Mouse (Mus musculus): ENCODE results near the gene Actn3.

Gene Actn3

DNA sequence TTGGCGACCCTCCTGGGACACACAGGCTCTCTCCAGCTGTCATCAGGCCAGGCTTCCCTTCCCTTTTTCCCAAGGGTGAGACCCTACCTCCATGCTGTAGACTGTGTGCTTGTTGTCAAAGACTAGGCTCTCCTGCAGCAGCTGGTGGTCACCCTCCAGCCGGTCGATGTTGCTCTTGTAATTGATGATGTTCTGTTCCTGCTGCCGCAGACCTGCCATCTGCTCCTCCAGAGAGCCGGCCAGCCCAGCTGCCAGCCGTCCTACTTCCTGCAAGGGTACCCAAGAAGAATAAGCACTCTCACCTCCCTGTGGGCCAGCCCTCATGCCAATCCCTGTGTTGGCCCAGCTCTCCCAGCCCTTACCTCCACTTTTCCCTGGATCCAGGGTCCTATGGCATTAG, 14.7 kb downstream of the Actn3 start:
- no peak for DNase-seq (ENCODE audit: extremely low read depth, insufficient read length, low spot score)

DNA sequence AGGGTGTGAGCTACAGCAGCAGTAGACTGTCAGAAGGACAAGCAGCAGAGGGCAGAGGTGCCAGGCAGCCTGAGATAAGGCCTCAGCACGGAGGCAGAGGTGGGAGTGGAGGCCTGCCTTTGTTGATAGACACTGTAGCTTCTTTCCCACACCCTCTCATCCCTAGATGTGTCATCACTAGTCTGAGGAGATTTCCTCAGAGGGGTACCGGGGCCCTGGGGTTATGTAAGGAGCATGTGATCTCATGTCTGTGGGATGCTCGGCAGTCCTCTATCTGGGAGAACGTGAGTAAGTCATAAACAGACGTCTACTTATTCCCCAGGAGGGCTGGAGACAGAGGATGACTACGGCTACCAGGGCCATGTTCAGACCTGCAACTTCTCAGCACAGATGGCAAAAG, 18.6 kb downstream of the Actn3 start:
- no peak for DNase-seq (ENCODE audit: extremely low read depth, insufficient read length, low spot score)

DNA sequence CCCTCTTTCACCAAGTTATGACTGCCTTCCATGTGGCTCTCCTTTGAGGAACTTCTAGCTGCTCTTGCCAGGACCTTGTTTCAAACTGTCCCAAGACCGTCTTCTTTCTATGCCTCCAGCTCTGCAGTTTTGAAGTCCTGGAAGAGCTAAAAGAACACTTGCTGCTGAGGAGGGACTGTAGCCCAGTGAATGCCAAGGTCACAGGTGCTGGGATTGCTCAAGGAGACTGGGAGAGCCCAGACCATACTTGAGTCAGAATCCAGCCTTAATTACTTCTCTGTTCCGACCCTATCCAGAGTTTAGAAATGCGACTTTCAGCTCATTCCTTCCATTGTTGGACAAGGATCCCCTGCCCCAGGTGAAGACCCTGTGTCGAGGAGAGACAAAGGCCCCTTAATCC, 21.8 kb downstream of the Actn3 start:
- DNase-seq (ENCODE audit: extremely low read depth, insufficient read length, low spot score): no peak

DNA sequence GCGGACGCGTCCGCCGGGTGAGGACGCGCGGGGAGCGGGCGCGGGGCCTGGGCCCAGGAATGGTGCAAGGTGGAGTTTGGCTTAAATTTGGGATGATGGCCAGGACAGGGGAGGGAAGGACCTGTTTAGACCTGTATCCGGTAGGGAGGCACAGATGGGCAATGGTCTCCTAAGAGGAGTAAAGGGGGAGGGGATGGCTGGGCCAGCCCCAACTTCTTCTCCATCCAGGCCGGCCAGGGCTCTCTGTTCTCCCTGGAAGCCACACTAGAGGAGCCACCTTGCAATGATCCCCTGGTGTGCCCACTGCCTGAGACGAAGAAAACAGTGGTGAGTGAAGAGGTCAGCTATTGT, 22.3 kb downstream of the Actn3 start:
- no peak for DNase-seq (ENCODE audit: extremely low read depth, insufficient read length, low spot score)

DNA sequence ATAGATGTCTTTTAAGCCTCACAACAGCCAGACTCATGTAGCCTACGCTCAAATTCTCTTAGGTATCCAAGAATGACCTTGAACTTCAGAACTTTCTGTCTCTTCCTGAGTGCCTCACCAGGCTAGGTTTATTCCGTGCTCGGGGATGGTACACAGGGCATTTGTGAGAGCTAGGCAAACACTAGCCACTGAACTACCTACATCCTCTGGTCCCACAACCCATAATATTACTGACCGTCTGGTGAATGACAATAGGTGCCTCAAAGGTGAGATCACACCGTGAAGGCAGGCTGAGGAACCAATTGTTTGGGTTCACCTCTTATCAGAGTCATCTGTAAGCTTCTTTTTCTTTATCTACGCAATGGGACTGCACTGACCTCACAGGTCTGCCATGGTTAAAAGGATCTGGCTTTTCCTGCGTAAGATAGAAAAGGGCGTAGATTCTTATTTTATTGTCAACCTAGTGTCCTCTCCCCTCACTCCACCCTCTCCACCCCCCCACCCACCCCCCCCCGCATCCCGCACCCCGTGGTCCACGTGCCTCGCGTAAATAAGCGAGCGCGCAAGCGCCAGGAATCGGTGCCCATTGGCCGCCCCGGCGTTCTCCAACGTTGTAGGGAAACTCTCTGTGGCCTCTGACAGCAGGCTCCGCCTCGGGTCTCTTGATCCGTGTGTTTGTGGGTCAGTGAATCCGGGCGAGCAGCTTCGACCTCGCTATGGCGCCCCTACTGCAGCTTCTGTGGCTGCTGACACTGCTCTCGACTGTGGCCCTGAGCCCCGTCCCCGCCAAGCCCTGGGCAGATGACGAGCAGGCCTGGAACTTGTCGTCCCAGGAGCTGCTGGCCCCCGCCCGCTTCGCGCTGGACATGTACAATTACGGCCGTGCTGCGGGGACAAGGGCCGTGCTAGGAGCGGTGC, 22.9 kb downstream of the Actn3 start, which contains the start of gene Ctsf:
Gene Ctsf, plus strand, starts transcription at position 579 of the 918 bp plus-strand sequence.
- DNase-seq (ENCODE audit: extremely low read depth, insufficient read length, low spot score): no peak

DNA sequence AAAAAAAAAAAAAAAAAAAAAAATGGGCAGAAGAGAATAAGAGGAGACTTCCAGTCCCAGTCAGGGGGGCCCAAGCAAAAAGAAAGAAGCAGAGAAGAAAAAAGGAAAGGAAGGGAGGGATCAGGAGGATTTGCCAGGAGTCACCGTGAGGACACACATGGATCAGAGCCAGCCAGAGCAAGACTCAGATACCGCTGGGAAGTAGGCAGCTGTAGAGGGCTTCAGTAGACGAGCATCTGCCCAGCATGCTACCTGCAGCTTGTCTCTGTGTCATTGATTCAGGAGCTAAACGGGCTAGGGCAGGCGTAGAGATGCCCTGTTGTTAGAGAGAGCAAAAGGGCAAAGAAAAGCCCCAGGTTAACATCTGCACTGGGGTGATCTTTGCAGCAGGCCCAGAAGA, 27.4 kb downstream of the Actn3 start:
- DNase-seq (ENCODE audit: extremely low read depth, insufficient read length, low spot score): no peak

DNA sequence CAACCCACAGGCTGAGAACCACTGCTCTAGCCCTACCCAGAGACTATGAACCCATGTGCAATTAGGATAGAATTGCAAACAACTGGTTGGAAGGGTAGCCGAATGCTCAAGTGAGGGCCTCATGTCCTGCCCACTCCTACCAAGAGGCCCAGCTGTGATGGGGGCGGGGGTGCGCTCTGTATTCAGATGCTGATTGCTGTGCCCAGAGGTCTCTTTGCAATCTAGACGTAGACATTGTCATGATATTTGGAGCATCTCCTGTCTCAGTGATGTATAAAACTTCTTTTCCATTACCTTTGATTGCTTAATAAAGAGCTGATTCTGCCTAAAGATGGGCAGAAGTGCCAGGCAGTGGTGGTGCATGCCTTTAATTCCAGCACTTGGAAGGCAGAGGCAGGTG, 27.9 kb downstream of the Actn3 start:
- no peak for DNase-seq (ENCODE audit: extremely low read depth, insufficient read length, low spot score)

DNA sequence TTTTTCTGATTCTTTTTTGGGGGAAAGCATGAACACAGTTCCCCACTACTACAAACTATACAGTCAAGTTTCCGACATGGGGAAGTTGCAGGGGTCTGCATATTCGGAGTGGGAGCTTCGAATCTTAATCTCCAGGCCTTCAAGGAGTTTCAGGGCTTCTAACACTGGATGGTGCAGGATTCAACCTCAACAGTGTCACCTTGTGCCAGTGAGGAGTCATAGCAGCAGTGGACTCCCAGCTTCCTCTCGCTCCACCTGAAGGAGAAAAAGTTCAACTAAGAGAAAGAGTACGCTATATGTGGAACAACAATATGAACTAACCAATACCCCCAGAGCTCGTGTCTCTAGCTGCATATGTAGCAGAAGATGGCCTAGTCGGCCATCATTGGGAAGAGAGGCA, 30.2 kb downstream of the Actn3 start:
- no peak for DNase-seq (ENCODE audit: extremely low read depth, insufficient read length, low spot score)

DNA sequence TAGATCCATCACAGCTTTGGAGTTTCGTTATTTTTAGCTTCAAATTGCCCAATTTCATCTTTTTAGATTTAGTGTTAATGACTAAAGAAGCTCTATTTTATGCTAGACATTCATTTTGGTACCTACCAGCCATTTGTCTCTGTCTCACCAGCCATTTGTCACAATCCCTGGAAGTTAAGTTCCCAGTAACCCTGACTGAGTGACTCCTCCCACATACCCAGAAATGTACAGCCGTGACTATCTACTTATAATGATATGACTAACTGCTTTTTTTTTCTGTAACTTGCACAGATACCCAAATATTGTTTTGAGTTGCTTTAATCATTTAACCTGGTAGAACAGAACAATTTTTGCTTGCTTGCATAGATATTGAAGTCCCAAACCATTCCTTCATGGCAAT, 31.9 kb downstream of the Actn3 start:
- DNase-seq (ENCODE audit: extremely low read depth, insufficient read length, low spot score): no peak

DNA sequence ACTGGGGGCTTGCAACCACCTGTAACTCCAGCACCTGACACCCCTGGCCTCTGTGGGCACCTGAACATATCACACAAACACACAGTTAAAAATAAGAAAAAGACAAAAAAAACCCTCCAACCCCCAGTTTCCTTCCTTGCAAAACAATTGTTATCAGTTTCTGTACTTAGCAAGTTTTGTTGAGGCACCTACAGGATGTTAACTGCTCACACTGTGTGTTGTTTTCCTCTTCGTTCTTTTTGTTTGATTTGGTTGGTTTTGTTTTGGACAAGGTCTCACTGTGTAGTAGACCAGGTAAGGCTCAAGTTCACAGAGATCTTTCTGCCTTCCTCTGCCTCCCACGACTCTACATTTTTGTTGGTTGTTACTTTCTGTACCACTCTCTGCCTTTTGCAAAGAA, 35.1 kb downstream of the Actn3 start:
- no peak for DNase-seq (ENCODE audit: extremely low read depth, insufficient read length, low spot score)

DNA sequence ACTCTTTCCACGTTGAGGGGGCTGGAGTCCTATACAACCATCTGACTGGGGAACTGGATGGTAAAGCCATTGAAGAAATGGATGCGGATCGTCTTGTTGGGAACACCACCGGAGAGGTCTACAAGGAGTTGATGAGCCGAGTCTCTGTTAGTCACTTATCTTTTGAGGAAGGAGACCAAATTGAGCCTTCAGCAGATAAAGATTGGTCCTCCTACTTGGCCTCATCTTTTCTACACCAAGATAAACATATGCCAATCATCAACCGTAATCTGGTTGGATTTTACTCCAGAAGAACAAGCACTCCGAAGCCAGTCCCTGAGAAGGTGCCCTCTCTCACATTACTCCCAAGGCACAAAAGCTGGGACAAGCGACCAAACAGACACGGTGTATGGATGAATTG, 36.9 kb downstream of the Actn3 start:
- no peak for DNase-seq (ENCODE audit: extremely low read depth, insufficient read length, low spot score)

DNA sequence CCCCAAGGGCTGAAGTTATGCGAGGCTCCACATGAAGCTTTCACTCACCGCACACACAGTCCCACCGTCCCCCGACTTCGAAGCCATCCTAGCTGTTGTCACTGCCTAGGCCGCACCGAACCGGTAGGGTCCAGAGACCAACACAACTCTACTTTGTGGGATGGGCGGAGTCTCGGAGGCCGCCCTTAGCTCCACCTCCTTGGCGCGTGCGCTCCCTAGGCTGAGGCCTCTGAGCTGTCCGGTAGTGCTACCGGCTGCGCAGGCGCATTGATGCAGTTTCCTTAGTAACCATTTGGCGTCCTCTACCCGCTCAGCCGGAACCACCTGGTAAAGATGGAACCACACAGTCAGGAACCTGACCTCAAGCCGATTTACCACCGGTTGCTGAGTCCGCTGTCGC, 38.6 kb downstream of the Actn3 start, which contains the start of the genes Ccs and Ccdc87:
Gene Ccs, minus strand, starts transcription at position 184 of the 400 bp plus-strand sequence.
Gene Ccdc87, plus strand, starts transcription at position 218 of the 400 bp plus-strand sequence.
- DNase-seq (ENCODE audit: extremely low read depth, insufficient read length, low spot score): peak; percentile 88

DNA sequence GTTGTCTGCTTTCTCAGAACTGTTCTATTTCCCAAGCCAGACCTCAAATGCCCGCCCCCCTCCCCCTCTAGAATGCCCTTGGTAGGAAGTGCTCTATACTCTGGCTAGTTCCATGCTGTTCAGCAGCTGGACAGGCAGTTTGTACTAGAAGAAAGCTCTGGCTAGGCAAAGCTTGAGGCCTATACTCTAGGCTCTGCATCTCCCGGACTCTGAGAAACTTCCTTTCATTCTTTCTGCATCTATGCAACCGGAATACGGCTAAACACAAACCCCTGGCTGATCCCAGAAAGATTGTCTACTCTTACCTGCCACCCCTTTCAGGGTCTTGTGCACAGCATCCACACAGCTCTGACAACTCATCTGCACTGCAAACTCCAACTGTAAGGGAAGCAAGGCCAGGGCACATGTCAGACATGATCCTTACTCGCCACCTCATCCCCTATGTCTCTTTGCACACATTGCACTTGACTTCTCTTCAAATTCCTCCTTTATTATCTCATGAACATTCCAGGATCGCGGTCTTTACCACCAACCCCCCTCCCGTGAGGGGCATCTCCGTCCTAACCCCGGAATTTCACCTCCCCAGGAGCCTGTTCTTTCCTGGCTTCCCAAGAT, 39.1 kb downstream of the Actn3 start:
- DNase-seq (ENCODE audit: extremely low read depth, insufficient read length, low spot score): no peak

DNA sequence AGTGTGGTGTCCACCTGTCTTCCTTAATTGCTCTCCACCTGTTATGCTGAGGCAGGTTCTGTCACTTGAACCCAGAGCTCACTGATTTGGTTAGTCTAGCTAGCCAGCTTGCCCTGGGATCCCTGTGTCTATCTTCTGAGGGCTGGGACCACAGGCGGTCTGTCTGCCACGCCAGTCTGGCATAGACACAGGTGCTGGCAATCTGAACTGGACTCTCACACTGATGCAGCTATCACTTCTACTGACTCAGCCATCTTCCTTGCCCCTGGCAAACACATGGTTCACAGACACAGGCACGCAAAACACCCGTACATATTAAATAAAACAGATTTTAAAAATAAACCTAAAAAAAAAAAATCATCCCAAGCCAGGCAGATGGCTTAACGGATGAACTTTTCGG, 40.7 kb downstream of the Actn3 start:
- DNase-seq (ENCODE audit: extremely low read depth, insufficient read length, low spot score): no peak

DNA sequence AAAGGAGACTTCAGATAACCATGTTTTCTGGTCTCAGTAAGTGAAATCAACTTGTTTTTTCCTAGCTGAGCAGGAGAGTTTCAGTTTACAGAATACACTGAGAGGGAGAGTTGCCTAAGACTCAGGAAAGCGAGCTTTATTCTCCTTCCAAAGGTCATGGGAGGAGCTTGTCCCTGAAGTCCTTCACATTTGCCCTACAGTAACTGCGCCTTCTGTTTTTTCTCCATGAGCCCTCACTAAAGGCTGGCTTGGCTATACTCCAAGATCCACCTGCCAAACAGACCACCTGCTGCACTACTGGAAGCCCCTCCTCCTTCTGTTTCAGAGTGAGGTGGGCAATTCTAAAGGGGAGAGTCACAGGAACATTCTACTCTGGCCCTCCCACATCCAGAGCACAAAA, 41.6 kb downstream of the Actn3 start:
- DNase-seq (ENCODE audit: extremely low read depth, insufficient read length, low spot score): no peak

DNA sequence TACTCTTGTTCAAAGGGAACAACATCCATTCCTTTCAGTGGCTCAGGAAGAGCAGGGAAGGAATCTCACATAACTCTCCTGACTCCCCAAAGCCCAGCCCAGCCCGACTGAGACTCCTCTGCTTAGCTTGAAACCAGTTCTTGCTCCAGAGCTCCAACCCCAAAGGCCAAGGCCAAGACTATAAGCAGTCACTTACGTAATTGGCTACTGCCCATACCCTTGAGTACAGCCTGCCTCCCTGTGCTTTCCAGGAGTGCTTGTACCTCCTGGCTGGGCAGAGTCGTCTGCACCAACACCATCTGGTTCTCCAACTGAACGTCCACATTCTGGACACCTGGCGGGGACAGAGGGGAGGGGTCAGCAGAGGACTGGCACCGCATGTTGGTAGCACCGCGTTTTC, 43.7 kb downstream of the Actn3 start:
- DNase-seq (ENCODE audit: extremely low read depth, insufficient read length, low spot score): no peak

DNA sequence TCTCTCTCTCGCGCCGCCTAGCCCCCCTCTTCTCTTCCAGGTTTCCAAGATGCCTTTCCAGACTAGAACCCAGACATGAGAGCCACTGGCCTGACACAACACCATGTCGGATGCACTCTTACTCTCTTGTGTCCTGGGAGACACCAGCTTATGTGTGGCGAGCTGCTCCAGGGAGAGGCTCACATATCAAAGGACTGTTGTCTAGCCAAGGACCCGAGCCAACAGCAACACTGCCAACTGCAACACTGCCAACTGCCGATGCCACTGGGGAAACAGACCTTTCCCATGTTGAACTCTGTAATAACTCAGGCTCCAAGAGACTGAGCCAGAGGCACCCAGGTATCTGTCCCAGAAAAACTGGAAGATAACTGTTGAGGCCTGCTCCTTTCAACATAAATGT, 48.6 kb downstream of the Actn3 start:
- no peak for DNase-seq (ENCODE audit: extremely low read depth, insufficient read length, low spot score)

DNA sequence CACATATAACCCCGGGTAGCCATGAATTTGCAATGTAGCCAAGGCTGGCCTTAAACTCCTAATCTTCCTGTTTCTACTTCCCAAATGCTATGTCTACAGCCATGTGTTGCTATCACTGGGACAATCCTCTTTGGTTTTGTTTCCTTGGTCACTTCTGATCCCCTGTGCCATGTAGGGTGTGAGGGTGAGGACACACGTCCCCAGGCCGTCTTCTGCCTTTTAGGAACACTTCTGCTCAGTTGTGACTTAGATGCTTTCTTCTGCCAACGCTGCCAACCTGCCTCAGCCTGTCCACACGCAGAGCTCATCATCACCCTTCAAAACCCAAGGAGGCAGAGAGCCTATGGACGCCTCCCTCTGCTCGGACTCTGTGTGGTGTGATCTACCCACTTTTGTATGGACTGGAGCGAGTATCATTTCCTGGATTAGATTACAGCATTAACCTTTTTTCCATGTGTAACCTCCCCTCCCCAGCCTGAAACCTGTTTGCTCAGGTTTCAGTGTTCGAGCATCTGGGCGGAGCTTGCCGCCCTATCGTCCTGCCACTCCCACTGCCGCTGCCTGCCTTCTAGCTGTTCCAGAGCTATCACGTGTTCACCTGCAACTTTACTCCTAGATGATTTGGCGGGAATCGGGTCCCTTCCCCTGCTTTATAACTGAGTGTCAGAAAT, 49.1 kb downstream of the Actn3 start:
- DNase-seq (ENCODE audit: extremely low read depth, insufficient read length, low spot score): no peak

DNA sequence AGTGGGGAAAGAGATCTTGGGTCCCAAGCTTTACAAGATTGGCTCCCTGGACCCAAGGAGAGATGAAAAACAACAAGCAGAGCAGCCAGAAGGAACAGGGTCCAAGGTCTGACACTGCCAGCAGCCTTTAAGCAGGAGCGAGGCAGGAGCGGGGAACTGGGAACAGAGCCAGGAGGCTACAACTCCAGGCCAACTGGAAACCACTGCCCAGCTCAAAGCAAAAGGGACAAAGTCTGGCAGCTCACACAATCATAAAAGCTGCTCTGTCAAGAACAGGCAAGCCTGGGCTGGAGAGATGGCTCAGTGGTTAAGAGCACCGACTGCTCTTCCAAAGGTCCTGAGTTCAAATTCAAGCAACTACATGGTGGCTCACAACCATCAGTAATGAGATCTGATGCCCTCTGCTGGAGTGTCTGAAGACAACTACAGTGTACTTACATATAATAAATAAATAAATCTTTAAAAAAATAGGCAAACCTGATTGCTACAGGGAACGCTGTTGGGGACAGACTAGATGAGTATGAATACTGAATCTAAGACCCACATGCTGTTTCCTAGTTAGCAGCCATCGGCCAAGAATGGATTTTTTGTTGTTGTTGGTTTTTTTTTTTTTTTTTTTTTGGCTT, 56.9 kb downstream of the Actn3 start:
- DNase-seq (ENCODE audit: extremely low read depth, insufficient read length, low spot score): peak; percentile 51

DNA sequence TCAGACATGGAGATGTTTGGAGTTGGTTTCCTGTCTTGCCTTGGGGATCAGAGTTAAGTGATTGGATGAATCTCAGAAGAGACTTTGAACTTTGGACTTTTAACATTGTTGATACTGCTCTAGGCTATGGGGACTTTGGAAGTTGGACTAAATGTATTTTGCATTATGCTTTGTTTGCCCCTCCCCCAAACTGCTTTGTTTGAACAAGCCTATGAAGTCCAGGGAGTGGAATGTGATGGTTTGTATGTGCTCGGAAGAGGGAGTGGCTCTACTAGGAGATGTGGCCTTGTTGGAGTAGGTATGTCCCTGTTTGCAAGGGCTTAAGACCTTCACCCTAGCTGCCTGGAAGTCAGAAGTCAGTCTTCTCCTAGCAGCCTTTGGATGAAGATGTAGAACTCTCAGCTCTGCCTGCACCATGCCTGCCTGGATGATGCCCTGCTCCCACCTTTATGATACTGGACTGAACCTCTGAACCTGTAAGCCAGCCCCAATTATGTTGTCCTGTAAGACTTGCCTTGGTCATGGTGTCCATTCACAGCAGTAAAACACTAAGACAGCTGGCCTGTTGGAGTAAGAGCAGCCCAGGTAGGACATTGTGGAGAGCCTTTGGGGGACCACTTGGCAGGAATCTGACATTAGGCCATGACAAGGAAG, 60.4 kb downstream of the Actn3 start:
- DNase-seq (ENCODE audit: extremely low read depth, insufficient read length, low spot score): no peak

DNA sequence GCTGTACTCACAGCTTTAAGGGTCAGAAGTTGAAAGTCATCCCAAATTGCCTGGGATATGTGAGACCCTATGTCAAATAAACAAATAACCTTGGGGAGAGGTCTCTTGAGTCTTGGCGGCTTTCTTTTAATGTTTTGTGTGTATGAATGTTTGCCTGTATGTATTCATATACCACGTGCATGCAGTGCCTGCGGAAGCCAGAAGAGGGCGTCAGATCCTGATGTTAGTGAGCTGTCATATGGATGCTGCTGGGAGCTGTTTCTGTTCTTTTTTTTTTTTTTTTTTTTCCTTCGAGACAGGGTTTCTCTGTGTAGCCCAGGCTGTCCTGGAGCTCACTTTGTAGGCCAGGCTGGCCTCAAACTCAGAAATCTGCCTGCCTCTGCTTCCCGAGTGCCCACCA, 64.7 kb downstream of the Actn3 start:
- no peak for DNase-seq (ENCODE audit: extremely low read depth, insufficient read length, low spot score)
